Mouse (Mus musculus) olfactory bulb, adult 2 months (tissue): ENCODE results near the gene Galnt4.

Experiments
- CTCF ChIP-seq: fragments of 200-500 bp; IDR thresholded peaks from 2 replicates; pipeline ENCODE4 v1.5.1; 2012; ENCODE audit warnings: low read depth, mild to moderate bottlenecking, low read length, moderate library complexity; ENCODE audit not compliant: insufficient read depth
- POLR2A ChIP-seq: fragments of 200-500 bp; IDR thresholded peaks from 2 replicates; pipeline ENCODE4 v1.6.1; 2012; ENCODE audit warnings: mild to moderate bottlenecking, low read depth, low read length, moderate library complexity; ENCODE audit not compliant: insufficient read depth

DNA sequence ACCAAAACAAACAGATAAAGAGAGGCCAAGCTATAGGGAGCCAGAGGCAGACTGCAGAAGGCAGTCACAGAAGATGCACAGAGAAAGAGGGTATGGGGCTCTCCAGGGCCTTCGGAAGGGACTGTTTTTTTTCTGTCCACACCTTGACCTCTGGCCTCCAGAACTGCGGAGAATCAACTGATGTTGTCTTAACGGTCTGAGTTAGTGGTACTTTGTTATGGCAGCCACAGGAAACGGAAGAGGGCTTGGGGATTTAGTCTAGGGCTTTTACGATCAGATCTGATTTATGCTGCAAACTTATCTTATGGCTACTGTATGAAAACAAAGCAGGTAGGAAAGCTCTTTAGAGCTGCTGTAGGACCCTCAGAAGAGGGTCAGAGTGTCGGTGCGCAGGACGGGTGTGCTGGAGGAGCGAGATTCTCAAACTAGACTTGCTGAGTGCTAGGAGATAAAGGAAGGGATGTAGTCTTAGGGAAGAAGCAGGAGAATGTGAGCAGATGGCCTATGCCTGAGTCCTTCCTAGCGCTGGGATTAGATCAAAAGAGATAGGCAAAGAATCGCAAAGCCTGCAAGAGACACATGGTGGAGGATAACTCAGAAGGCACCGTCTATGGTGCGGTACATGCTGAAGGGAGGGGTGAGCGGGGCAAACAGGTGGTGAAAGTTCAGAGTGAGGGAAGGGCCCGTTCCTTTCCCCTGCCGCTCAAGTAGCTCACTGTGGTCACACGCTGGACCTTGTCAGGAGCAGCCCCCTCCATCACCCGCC lies 7.7 kb downstream of the Galnt4 start:
- no peak for TF ChIP-seq CTCF
- no peak for TF ChIP-seq POLR2A
